Mouse (Mus musculus) MEL (cell line): ENCODE measurements around the gene Gsk3b. TPM values are rescaled to one million over a fixed set of nuclear protein-coding genes. Genes with fewer than 3 reads are reported as not detected.

ENCODE experiments used
- DNase-seq: peaks from one replicate; pipeline ENCODE4 v3.0.0; 2011; ENCODE audit warnings: low read depth, low spot score
- H3K27ac ChIP-seq: 2 replicates; pipeline ENCODE4 v1.5.1; 2012; ENCODE audit warnings: low read depth, mild to moderate bottlenecking, control low read depth, low read length, moderate library complexity; ENCODE audit not compliant: control insufficient read depth
- H3K27me3 ChIP-seq, 2 experiments: fragments of 150-350 bp in 1 of 2; sonication (generic) in 1 of 2; 2 replicates each; pipeline ENCODE4 v1.6.1; 2012; ENCODE audit warnings: low read length in 2 of 2, mild to moderate bottlenecking in 2 of 2, improper control_type of control experiment in 1 of 2, moderate library complexity in 1 of 2; ENCODE audit not compliant: insufficient read depth in 2 of 2, control insufficient read depth in 1 of 2
- H3K36me3 ChIP-seq, 2 experiments: 2 replicates each; pipeline ENCODE4 v1.6.1; 2012 to 2014; ENCODE audit warnings: low read length in 2 of 2, improper control_type of control experiment in 1 of 2, inconsistent platforms in 1 of 2, mild to moderate bottlenecking in 1 of 2; ENCODE audit not compliant: insufficient read depth in 2 of 2, control insufficient read depth in 1 of 2
- H3K4me1 ChIP-seq, 2 experiments: fragments of 150-350 bp in 1 of 2; sonication (generic) in 1 of 2; 2 replicates each; pipeline ENCODE4 v1.6.1; 2012; ENCODE audit warnings: low read length in 2 of 2, improper control_type of control experiment in 1 of 2, mild to moderate bottlenecking in 1 of 2; ENCODE audit not compliant: insufficient read depth in 2 of 2, control insufficient read depth in 1 of 2
- H3K4me3 ChIP-seq, 2 experiments: fragments of 150-350 bp in 1 of 2; sonication (generic) in 1 of 2; 2 replicates each; pipeline ENCODE4 v1.5.1; 2012; ENCODE audit warnings: low read depth in 2 of 2, low read length in 2 of 2, mild to moderate bottlenecking in 2 of 2, moderate library complexity in 2 of 2, control low read depth in 1 of 2, improper control_type of control experiment in 1 of 2; ENCODE audit not compliant: control insufficient read depth in 1 of 2, insufficient read depth in 1 of 2
- H3K79me2 ChIP-seq: 2 replicates; pipeline ENCODE4 v1.6.1; 2012; ENCODE audit warnings: mild to moderate bottlenecking, low read length, moderate library complexity; ENCODE audit not compliant: control insufficient read depth, poor library complexity, insufficient read depth
- H3K9ac ChIP-seq: 2 replicates; pipeline ENCODE4 v1.6.1; 2012; ENCODE audit warnings: low read depth, mild to moderate bottlenecking, control low read depth, low read length, moderate library complexity; ENCODE audit not compliant: control insufficient read depth, poor library complexity, severe bottlenecking
- H3K9me3 ChIP-seq: fragments of 150-350 bp; sonication (generic); replicated peaks from 2 replicates; pipeline ENCODE4 v1.6.1; 2012; ENCODE audit warnings: mild to moderate bottlenecking, low read length, improper control_type of control experiment, moderate library complexity; ENCODE audit not compliant: insufficient read depth
- BHLHE40 ChIP-seq: IDR thresholded peaks from 2 replicates; pipeline ENCODE4 v1.6.1; 2012; ENCODE audit warnings: low read depth, mild to moderate bottlenecking, inconsistent platforms, low read length, improper control_type of control experiment, borderline replicate concordance
- CHD1 ChIP-seq: IDR thresholded peaks from 2 replicates; pipeline ENCODE4 v1.6.1; 2012; ENCODE audit warnings: low read depth, mild to moderate bottlenecking, inconsistent platforms, low read length, improper control_type of control experiment
- CTCF ChIP-seq, 3 experiments: IDR thresholded peaks in 2 of 3; conservative IDR thresholded peaks in 1 of 3; 2 replicates each; pipeline ENCODE4 v1.5.1; 2011 to 2012; ENCODE audit warnings: low read length in 3 of 3, low read depth in 2 of 3, mild to moderate bottlenecking in 2 of 3, improper control_type of control experiment in 1 of 3, inconsistent platforms in 1 of 3, mixed read lengths in 1 of 3, moderate library complexity in 1 of 3; ENCODE audit not compliant: control insufficient read depth in 1 of 3, insufficient read depth in 1 of 3, poor library complexity in 1 of 3, severe bottlenecking in 1 of 3
- E2F4 ChIP-seq: IDR thresholded peaks from 2 replicates; pipeline ENCODE4 v1.6.1; 2011; ENCODE audit warnings: low read depth, low read length, improper control_type of control experiment, borderline replicate concordance
- ELF1 ChIP-seq: IDR thresholded peaks from 2 replicates; pipeline ENCODE4 v1.6.1; 2014; ENCODE audit warnings: low read depth, mild to moderate bottlenecking, inconsistent platforms, low read length, improper control_type of control experiment, moderate library complexity
- ETS1 ChIP-seq: IDR thresholded peaks from 2 replicates; pipeline ENCODE4 v1.6.1; 2012; ENCODE audit warnings: low read depth, mild to moderate bottlenecking, inconsistent platforms, low read length, improper control_type of control experiment, moderate library complexity
- GABPA ChIP-seq: IDR thresholded peaks from 2 replicates; pipeline ENCODE4 v1.6.1; 2012; ENCODE audit warnings: low read depth, mild to moderate bottlenecking, inconsistent platforms, low read length, improper control_type of control experiment, moderate library complexity
- GATA1 ChIP-seq: IDR thresholded peaks from 2 replicates; pipeline ENCODE4 v1.6.1; 2011; ENCODE audit warnings: low read depth, low read length, improper control_type of control experiment
- HCFC1 ChIP-seq: IDR thresholded peaks from 2 replicates; pipeline ENCODE4 v1.6.1; 2012; ENCODE audit warnings: low read depth, mild to moderate bottlenecking, inconsistent platforms, low read length, improper control_type of control experiment, moderate library complexity
- MAFK ChIP-seq: IDR thresholded peaks from 2 replicates; pipeline ENCODE4 v1.6.1; 2011; ENCODE audit warnings: low read depth, mild to moderate bottlenecking, low read length, improper control_type of control experiment, borderline replicate concordance
- MAX ChIP-seq: IDR thresholded peaks from 2 replicates; pipeline ENCODE4 v1.6.1; 2011; ENCODE audit warnings: low read length, improper control_type of control experiment
- MAZ ChIP-seq: IDR thresholded peaks from 2 replicates; pipeline ENCODE4 v1.6.1; 2012; ENCODE audit warnings: low read depth, mild to moderate bottlenecking, inconsistent platforms, low read length, improper control_type of control experiment
- MEF2A ChIP-seq: IDR thresholded peaks from 2 replicates; pipeline ENCODE4 v1.6.1; 2014; ENCODE audit warnings: low read depth, mild to moderate bottlenecking, inconsistent platforms, low read length, improper control_type of control experiment; ENCODE audit not compliant: poor library complexity, insufficient replicate concordance, severe bottlenecking; ENCODE audit errors: extremely low read depth
- MXI1 ChIP-seq: IDR thresholded peaks from 2 replicates; pipeline ENCODE4 v1.6.1; 2011; ENCODE audit warnings: mild to moderate bottlenecking, low read depth, low read length, improper control_type of control experiment
- MYB ChIP-seq: IDR thresholded peaks from 2 replicates; pipeline ENCODE4 v1.6.1; 2011; ENCODE audit warnings: mild to moderate bottlenecking, low read depth, low read length, improper control_type of control experiment
- MYC ChIP-seq: IDR thresholded peaks from 2 replicates; pipeline ENCODE4 v1.6.1; 2011; ENCODE audit warnings: low read depth, mild to moderate bottlenecking, low read length, improper control_type of control experiment, moderate library complexity
- NELFE ChIP-seq: IDR thresholded peaks from 2 replicates; pipeline ENCODE4 v1.6.1; 2011; ENCODE audit warnings: low read depth, low read length, improper control_type of control experiment
- NRF1 ChIP-seq: IDR thresholded peaks from 2 replicates; pipeline ENCODE4 v1.6.1; 2014; ENCODE audit warnings: low read depth, mild to moderate bottlenecking, inconsistent platforms, low read length, improper control_type of control experiment, moderate library complexity; ENCODE audit not compliant: poor library complexity, insufficient read depth, severe bottlenecking
- POLR2A ChIP-seq, 2 experiments: IDR thresholded peaks; 2 replicates each; pipeline ENCODE4 v1.6.1; 2011 to 2012; ENCODE audit warnings: low read length in 2 of 2, mild to moderate bottlenecking in 2 of 2, control low read depth in 1 of 2, improper control_type of control experiment in 1 of 2, low read depth in 1 of 2, moderate library complexity in 1 of 2; ENCODE audit not compliant: control insufficient read depth in 1 of 2, insufficient read depth in 1 of 2, poor library complexity in 1 of 2
- POLR2AphosphoS2 ChIP-seq: IDR thresholded peaks from 2 replicates; pipeline ENCODE4 v1.6.1; 2011; ENCODE audit warnings: low read length, improper control_type of control experiment
- SIN3A ChIP-seq: IDR thresholded peaks from 2 replicates; pipeline ENCODE4 v1.6.1; 2012; ENCODE audit warnings: low read length, improper control_type of control experiment, inconsistent platforms
- SMC3 ChIP-seq: IDR thresholded peaks from 2 replicates; pipeline ENCODE4 v1.6.1; 2011; ENCODE audit warnings: low read depth, low read length, improper control_type of control experiment
- TAL1 ChIP-seq: IDR thresholded peaks from 2 replicates; pipeline ENCODE4 v1.6.1; 2012; ENCODE audit warnings: mild to moderate bottlenecking, inconsistent platforms, low read length, moderate library complexity, mixed read lengths
- TBP ChIP-seq: IDR thresholded peaks from 2 replicates; pipeline ENCODE4 v1.8.0; 2011; ENCODE audit warnings: low read depth, low read length, improper control_type of control experiment
- TCF12 ChIP-seq: IDR thresholded peaks from 2 replicates; pipeline ENCODE4 v1.6.1; 2014; ENCODE audit warnings: low read depth, mild to moderate bottlenecking, inconsistent platforms, low read length, improper control_type of control experiment, moderate library complexity
- UBTF ChIP-seq: IDR thresholded peaks from 2 replicates; pipeline ENCODE4 v1.6.1; 2012; ENCODE audit warnings: low read depth, mild to moderate bottlenecking, inconsistent platforms, low read length, improper control_type of control experiment, moderate library complexity, borderline replicate concordance; ENCODE audit not compliant: insufficient read depth
- USF2 ChIP-seq, 2 experiments: IDR thresholded peaks; 2 replicates each; pipeline ENCODE4 v1.6.1; 2011 to 2012; ENCODE audit warnings: improper control_type of control experiment in 2 of 2, low read length in 2 of 2, borderline replicate concordance in 1 of 2, inconsistent platforms in 1 of 2, low read depth in 1 of 2, mild to moderate bottlenecking in 1 of 2; ENCODE audit not compliant: insufficient read depth in 1 of 2
- ZKSCAN1 ChIP-seq: IDR thresholded peaks from 2 replicates; pipeline ENCODE4 v1.6.1; 2012; ENCODE audit warnings: low read depth, mild to moderate bottlenecking, inconsistent platforms, low read length, improper control_type of control experiment, moderate library complexity
- ZMIZ1 ChIP-seq: IDR thresholded peaks from 2 replicates; pipeline ENCODE4 v1.6.1; 2012; ENCODE audit warnings: low read depth, mild to moderate bottlenecking, inconsistent platforms, low read length, improper control_type of control experiment, moderate library complexity
- polyA plus RNA-seq, 2 experiments: library from polyadenylated mRNA; stranded (reverse) in 1 of 2; unstranded in 1 of 2; fragments of >175 nt in 1 of 2; fragments of >200 nt in 1 of 2; gene quantifications; 2 replicates each; pipeline versions ENCODE4 v1.2.1 to v1.2.4; 2012; ENCODE audit warnings: low replicate concordance in 2 of 2, low read depth in 1 of 2; ENCODE audit not compliant: insufficient read length in 2 of 2, insufficient read depth in 1 of 2, missing spikeins in 1 of 2
- total RNA-seq: library from RNA; depleted of rRNA; stranded (reverse); fragments of 300-350 nt; gene quantifications from 2 replicates; pipeline ENCODE4 v1.2.3, GENCODE M21; 2012

Gsk3b gene
- total and polyA plus RNA-seq, 3 experiments, result 8.8 to 20.1 TPM; not detected in 1

DNA sequence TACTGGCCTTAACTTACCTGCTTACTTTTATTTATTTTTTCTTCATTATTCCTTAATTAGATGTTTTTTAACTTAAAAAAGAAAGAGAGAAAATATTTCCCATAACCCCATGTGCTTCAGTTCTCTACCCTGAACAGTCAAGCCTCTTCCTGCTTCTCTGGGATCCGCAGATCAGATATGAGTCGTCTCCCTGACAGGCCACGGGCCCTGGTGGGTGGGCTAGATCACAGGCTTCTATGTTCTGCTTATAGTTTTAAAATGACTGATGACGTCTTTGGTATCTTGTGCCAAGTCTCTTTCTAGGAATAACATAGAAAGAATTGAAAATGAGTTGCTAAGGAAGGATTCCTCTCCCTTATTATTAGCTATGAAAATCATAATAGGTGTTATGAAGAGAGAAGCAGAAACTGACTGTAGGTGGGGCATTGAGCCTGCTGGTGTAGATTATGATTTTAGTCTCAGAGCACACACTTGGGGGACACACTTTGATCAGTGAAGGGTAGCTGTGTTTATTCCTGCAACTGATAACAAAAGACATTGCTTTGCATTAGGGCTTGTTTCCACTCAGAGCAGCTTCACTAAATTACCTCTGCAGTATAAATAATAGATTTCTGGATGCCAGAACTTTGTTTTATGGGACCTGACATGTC is 148.3 kb downstream of the Gsk3b start:
- H3K79me2 ChIP-seq, result no peaks in the 10 kb centered on the region
- H3K9ac ChIP-seq, result no peak overlapping the region
- no peak overlapping the region for H3K4me3 ChIP-seq
- peaks cover 0 to 3% of the 10 kb centered on the region in 2 experiments; a peak in 2 of 4 replicates for H3K4me1 ChIP-seq
- H3K27me3 ChIP-seq, result no peaks in the 10 kb centered on the region
- H3K36me3 ChIP-seq, result peaks cover 3 to 4% of the 10 kb centered on the region in 2 experiments
- H3K27ac ChIP-seq, result no peak overlapping the region
- DNase-seq, result peak; percentile 33
- H3K9me3 ChIP-seq, result no peaks in the 10 kb centered on the region
- no peak for TF ChIP-seq ETS1
- no peak for TF ChIP-seq POLR2A (IDR thresholded peaks at IDR 0.05; ENCODE audit: control insufficient read depth in 1 of 2, insufficient read depth in 1 of 2, low read depth in 1 of 2, low read length in 2 of 2, poor library complexity in 1 of 2)
- TF ChIP-seq BHLHE40, result no peak
- TF ChIP-seq ELF1, result 0 out of 2 replicates have a peak, but pooled peaks have one; percentile 16
- peak; percentile 68 for TF ChIP-seq GATA1

DNA sequence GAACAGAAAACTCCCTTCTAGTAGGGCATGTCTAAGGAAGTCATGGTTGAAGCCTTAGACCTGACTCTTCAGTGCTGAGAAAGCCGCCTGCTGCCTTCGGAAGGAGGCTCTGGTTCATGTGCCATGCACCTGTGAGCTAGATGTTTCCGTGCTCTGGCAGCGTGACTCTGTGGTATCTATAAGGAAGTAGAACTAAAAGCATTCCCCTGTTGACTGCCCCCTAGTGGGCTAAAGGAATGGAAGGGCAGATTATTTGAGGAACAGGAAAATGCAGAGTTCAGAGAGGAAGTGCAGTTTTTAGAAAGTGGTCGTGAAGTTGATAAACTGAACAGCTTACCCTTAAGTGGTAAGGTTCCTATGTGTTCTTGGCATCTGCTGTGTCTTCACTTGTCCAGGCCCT is 150.9 kb downstream of the Gsk3b start:
- H3K79me2 ChIP-seq, result no peaks in the 10 kb centered on the region
- no peak overlapping the region for H3K27ac ChIP-seq
- DNase-seq, result peak; percentile 86
- H3K4me1 ChIP-seq, result peaks cover 0 to 3% of the 10 kb centered on the region in 2 experiments; a peak in 2 of 4 replicates
- H3K4me3 ChIP-seq, result no peak overlapping the region
- H3K9ac ChIP-seq, result no peak overlapping the region
- H3K9me3 ChIP-seq, result no peaks in the 10 kb centered on the region
- no peaks in the 10 kb centered on the region for H3K27me3 ChIP-seq
- H3K36me3 ChIP-seq, result peaks cover 0 to 4% of the 10 kb centered on the region in 2 experiments
- TF ChIP-seq USF2 (IDR thresholded peaks at IDR 0.05; ENCODE audit: borderline replicate concordance in 1 of 2, insufficient read depth in 1 of 2, low read depth in 1 of 2, low read length in 2 of 2), result no peak
- no peak for TF ChIP-seq MEF2A
- TF ChIP-seq ZMIZ1, result no peak
- no peak for TF ChIP-seq TBP
- peak; percentile 78 for TF ChIP-seq ELF1
- no peak for TF ChIP-seq NRF1
- TF ChIP-seq GABPA, result no peak
- no peak for TF ChIP-seq ZKSCAN1
- TF ChIP-seq UBTF, result no peak
- no peak for TF ChIP-seq NELFE
- TF ChIP-seq MAFK, result no peak
- peak; percentile 80 for TF ChIP-seq MYC
- TF ChIP-seq POLR2A (IDR thresholded peaks at IDR 0.05; ENCODE audit: control insufficient read depth in 1 of 2, insufficient read depth in 1 of 2, low read depth in 1 of 2, low read length in 2 of 2, poor library complexity in 1 of 2), result 0 out of 4 replicates have a peak, but pooled peaks of 1 of the 2 experiments have one; percentile 36
- TF ChIP-seq ETS1, result no peak
- TF ChIP-seq GATA1, result peak; percentile 32; the same call in 1 of the 2 replicates
- TF ChIP-seq MAZ, result no peak
- no peak for TF ChIP-seq CHD1
- no peak for TF ChIP-seq TCF12
- TF ChIP-seq SMC3, result peak; percentile 81
- TF ChIP-seq MAX, result no peak
- no peak for TF ChIP-seq TAL1
- TF ChIP-seq MYB, result no peak
- TF ChIP-seq POLR2AphosphoS2, result no peak
- no peak for TF ChIP-seq E2F4
- TF ChIP-seq SIN3A, result 0 out of 2 replicates have a peak, but pooled peaks have one; percentile 50
- no peak for TF ChIP-seq BHLHE40
- peak; percentile 24 to 90 (median 79); a peak in 4 of 6 replicates for TF ChIP-seq CTCF (IDR thresholded peaks at IDR 0.05 in 2 of 3, conservative IDR thresholded peaks at IDR 0.05 in 1 of 3; ENCODE audit: control insufficient read depth in 1 of 3, insufficient read depth in 1 of 3, low read depth in 2 of 3, low read length in 3 of 3, poor library complexity in 1 of 3, severe bottlenecking in 1 of 3)
- TF ChIP-seq MXI1, result peak; percentile 55; the same call in 1 of the 2 replicates
- TF ChIP-seq HCFC1, result peak; percentile 56
